Mouse (Mus musculus) spleen, postnatal 10 days (tissue): Measurements from ENCODE around the gene Galnt17.

Experiments
- DNase-seq, 2 experiments: peaks; one replicate each; pipeline ENCODE4 v3.0.0; 2021 to 2022; ENCODE audit warnings: low spot score in 2 of 2

Galnt17 gene

GRCm38 (mm10) chr5:130825797-130826196, 482.5 kb downstream of the Galnt17 start:
- DNase-seq: no peak
